Mouse (Mus musculus) activated CD4-positive, CD25-positive, alpha-beta regulatory T cell, adult 4 months (primary cell): ENCODE results near the gene Shisal2b. TPM values are rescaled to one million over a fixed set of nuclear protein-coding genes. Genes with fewer than 3 reads are reported as not detected.
"Not testable (repeated sequence)": the region's sequence is repeated elsewhere in the genome, so short reads cannot be mapped to it uniquely, and the experiment has no call there.

Experiments used
- ATAC-seq: one replicate; pipeline ENCODE4 v1.8.0; 2017
- polyA plus RNA-seq, 2 experiments: library from polyadenylated mRNA; unstranded; fragments of 100-300 nt; shearing (Covaris generic); gene quantifications; one replicate each; pipeline ENCODE4 v1.2.1; 2017

Shisal2b gene
- polyA plus RNA-seq, result under 1 TPM in 1 of 2 experiments, not detected in 1; 0.94 TPM

DNA sequence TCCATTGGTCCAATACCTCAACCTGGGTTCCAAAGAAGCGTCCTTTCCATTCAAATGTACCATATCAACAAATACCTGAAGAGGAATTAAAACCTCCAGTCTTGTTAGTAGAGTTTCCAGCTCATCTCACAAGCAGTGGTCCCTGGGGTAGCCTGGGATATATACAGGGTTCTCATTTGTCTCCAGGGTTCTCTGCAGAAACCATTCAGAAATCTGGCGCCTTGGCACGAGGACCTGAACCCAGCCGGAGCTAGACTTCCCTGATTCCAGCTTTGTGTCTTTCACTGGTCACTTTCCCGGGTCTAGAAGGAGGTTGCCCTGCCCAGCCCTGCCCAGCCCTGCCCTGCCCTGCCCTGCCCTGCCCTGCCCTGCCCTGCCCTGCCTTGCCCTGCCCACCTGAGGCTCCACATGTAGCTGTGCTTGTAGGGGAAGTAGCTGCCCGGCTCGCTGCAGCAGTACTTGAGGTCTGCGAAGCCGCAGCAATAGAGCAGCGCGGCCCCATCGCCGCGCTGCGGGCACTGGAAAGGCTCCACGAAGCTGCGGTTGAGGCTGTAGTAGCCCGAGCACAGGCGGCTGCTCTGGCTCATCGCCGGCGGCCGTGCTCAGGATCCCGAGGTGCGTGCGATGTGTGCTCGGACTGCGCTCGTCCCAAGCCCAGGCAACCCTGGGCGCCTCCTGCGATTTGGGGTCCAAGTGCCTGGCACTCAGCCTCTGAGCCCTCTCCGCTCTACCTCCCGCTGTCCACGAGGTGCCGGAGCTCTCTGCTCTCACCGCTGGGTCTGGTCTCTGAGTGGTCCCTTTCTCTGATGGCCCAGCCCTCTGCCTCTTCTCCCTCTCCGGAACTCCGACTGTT, at the start of gene Shisal2b:
Shisal2b (minus strand) TSS at position 767 of the 853 bp plus-strand sequence.
- ATAC-seq, result no peak

- not testable (repeated sequence) for ATAC-seq
Measured at GRCm38 (mm10) chr13:104911626-104912025, 47.9 kb upstream of the Shisal2b start.

GRCm38 (mm10) chr13:104911006-104911405, 47.3 kb upstream of the Shisal2b start:
- not testable (repeated sequence) for ATAC-seq

DNA sequence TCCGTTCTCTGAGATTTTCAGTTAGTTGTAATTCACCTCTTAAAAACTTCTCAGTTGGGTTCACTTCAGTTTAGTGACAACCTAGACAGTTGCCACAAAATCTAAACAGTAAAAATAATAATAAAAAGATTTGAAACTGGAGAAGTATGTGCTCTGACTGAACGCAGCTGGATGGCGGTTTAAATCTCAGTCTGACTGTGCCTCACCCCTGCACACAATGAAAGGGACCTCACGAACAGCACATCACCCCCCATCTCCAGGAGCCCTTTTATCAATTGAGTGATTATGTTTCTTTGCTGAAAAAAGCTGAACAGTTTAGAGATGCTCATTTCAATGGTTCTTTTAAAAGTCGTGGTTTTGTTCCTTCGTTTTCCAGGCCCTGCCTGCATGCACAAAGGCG, 45.0 kb upstream of the Shisal2b start:
- ATAC-seq, result no peak

DNA sequence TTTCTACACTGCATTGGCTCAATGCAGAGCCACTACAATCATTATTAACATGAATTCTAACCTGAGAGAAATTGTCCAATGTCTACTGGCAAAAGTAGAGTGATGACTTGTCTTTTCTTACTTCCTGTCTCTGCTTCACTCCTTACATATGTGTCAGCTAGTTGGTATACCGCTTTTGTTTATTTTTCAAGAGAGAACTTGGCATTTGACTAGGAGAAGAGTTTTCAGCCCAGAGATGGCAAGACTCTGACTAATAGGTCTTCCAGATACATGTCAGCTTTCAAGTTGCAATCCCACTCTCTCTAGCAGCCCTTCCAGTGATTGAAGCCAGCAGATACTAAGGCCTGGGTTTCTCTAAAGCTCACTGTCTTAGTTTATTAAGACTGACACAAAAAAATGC, 31.1 kb upstream of the Shisal2b start:
- no peak for ATAC-seq

DNA sequence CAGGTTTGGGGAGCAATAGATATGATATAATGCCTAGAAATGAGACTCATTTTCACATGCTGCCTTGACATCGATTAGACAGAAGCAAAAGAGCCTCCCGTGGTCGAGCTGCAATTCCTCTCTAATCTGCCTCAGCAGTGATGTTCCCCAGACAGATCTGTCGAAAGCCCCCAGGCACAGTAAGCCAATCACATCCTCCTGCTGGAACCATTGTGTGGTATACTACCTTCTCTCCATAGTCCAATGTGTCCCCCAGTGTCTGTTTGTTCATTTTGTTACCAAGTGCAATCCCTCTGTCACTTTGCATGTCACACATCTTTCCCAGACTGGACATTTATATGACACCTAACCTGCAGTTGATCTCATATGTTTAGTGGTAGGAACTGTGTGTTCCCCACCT, 28.6 kb upstream of the Shisal2b start:
- no peak for ATAC-seq

GRCm38 (mm10) chr13:104886308-104887032, 22.8 kb upstream of the Shisal2b start:
- no peak for ATAC-seq

GRCm38 (mm10) chr13:104883566-104884249, 20.0 kb upstream of the Shisal2b start:
- ATAC-seq, result no peak

- no peak for ATAC-seq
Measured at GRCm38 (mm10) chr13:104878508-104878907, 14.8 kb upstream of the Shisal2b start.

DNA sequence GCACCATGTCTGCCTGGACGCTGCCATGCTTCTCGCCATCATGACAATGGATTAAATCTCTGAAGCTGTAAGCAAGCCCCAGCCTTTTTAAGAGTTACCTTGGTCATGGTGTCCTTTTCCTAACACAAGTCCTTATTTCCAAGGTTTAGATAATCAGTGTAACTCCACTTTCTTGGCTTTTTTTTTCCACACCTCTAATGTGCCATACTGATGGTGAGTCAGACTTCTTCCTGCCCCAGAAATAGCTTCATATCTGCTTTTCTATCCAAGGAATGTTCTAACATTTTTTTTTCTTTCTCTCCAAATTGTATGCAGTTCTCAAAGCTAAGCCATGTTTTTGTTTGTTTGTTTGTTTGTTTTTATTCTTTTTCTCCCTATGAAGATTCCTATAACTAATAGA, 6.2 kb upstream of the Shisal2b start:
- no peak for ATAC-seq

DNA sequence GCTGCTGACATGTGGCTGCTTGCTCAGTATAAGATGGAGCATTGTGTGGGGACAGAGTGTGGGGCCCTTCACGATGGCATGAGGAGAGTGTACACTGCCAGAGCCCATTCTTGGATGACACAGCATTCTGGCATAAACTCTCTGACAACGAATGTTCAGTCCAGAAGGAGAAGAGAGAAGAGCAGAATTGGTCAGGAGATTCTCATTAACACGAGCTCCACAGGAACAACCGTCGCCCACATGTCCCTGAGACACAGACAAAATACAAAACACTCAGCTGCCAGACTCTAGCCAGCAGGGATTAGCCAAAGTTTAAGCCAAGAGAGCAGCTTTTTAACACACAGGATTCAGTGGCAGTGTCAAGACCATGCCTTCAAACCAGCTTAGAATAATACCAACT, 3.0 kb upstream of the Shisal2b start:
- ATAC-seq, result no peak

DNA sequence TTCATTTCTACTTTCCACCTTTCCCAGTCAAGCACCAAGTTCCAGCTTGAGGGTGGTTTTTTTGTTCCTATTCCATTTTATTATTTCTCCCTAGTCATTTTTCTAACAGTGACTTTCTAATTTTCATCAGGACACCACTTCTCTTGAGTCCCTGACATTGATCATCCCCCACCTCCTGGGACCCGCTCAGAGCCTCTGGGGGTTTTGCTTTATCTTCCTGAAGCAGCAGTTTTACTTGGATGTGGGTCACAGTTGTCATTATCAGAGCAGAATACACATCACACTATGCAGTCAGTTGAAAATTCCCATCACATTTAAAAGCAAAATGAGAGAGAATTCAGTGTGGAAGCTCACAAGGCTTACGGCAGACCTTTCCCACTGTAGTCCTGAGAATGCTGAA, 10.0 kb downstream of the Shisal2b start:
- ATAC-seq, result no peak

- ATAC-seq, result no peak
Measured at GRCm38 (mm10) chr13:104843295-104844089, 20.2 kb downstream of the Shisal2b start.

DNA sequence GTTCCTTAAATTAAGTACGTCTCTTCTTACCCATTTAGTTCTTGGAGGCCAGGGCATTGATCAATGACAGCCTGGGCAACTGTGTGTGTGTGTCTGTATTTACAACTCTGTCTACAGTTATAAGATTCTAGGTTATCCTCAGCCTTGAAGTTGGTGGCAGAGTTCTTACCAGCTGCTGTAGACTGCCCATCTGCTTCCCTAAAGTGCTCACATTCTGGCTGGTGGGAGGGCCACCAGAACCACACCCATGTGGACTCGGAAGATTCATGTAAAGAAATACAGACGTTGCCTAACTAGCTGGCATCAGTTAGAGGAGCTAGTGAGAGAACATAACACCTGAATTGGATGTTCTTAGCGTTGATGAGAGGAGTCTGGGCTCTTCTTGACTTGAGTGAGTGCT, 21.8 kb downstream of the Shisal2b start:
- no peak for ATAC-seq

GRCm38 (mm10) chr13:104837628-104838027, 26.1 kb downstream of the Shisal2b start:
- no peak for ATAC-seq

GRCm38 (mm10) chr13:104832811-104833210, 30.9 kb downstream of the Shisal2b start:
- ATAC-seq, result no peak

- no peak for ATAC-seq
Measured at GRCm38 (mm10) chr13:104825470-104825869, 38.2 kb downstream of the Shisal2b start.

DNA sequence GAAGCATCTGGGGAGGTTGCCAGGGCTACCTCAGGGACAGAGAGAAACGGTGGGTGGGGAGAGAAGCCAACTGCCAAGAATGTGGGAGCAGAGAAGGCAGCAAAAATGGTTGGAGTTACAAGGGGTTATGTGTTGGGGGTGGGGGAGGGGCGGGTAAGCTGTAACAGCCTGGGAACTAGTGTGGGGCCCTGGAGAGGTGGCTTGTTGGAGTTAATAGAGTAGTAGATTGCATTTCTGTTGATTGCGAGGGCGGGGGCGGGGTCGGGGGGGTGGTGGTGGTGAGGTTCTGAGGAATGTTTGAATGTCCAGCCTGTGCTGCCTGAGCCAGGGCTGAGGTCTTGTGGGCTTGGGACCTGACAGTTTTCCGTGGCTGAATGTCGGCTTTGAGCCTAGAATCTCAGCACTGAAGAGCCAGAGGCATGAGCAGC, 41.3 kb downstream of the Shisal2b start:
- ATAC-seq, result no peak

- ATAC-seq, result no peak
Measured at GRCm38 (mm10) chr13:104821908-104822307, 41.8 kb downstream of the Shisal2b start.

- ATAC-seq, result no peak
Measured at GRCm38 (mm10) chr13:104821192-104821591, 42.5 kb downstream of the Shisal2b start.

- ATAC-seq, result no peak
Measured at GRCm38 (mm10) chr13:104817696-104818095, 46.0 kb downstream of the Shisal2b start.
